Mouse (Mus musculus) hindbrain, postnatal 0 days (tissue): ENCODE measurements around the gene Capn15. TPM values are rescaled to one million over a fixed set of nuclear protein-coding genes. Genes with fewer than 3 reads are reported as not detected.

Experiments used
- ATAC-seq: fragments of 200-750 bp; cut with Nextera tagmentation; 2 replicates; pipeline ENCODE4 v1.8.0; 2017; ENCODE audit warnings: mild to moderate bottlenecking, moderate TSS enrichment, moderate library complexity
- DNase-seq: peaks from one replicate; pipeline ENCODE4 v3.0.0-alpha.2; 2015; ENCODE audit warnings: low spot score
- H3K27ac ChIP-seq: fragments of 300-500 bp; sonication (generic); 2 replicates; pipeline ENCODE4 v1.5.1; 2014; ENCODE audit warnings: mild to moderate bottlenecking
- H3K27me3 ChIP-seq: fragments of 300-500 bp; sonication (generic); 2 replicates; pipeline ENCODE4 v1.6.1; 2014; ENCODE audit warnings: low read length, mixed read lengths; ENCODE audit not compliant: insufficient read depth
- H3K36me3 ChIP-seq: fragments of 300-500 bp; sonication (generic); 2 replicates; pipeline ENCODE4 v1.6.1; 2014; ENCODE audit warnings: low read length, mixed read lengths; ENCODE audit not compliant: insufficient read depth
- H3K4me1 ChIP-seq: fragments of 300-500 bp; sonication (generic); 2 replicates; pipeline ENCODE4 v1.6.1; 2014; ENCODE audit warnings: antibody characterized with exemption, low read length, mixed read lengths; ENCODE audit not compliant: insufficient read depth
- H3K4me2 ChIP-seq: fragments of 300-500 bp; sonication (generic); 2 replicates; pipeline ENCODE4 v1.6.1; 2014; ENCODE audit warnings: low read depth, mild to moderate bottlenecking, low read length, moderate library complexity, mixed read lengths
- H3K4me3 ChIP-seq: fragments of 300-500 bp; sonication (generic); 2 replicates; pipeline ENCODE4 v1.5.1; 2014; ENCODE audit warnings: low read length
- H3K9ac ChIP-seq: fragments of 300-500 bp; sonication (generic); replicated peaks from 2 replicates; pipeline ENCODE4 v1.6.1; 2014; ENCODE audit warnings: mild to moderate bottlenecking, low read length, moderate library complexity, mixed read lengths
- H3K9me3 ChIP-seq: fragments of 300-500 bp; sonication (generic); 2 replicates; pipeline ENCODE4 v1.6.1; 2016; ENCODE audit warnings: low read length, mixed read lengths
- CTCF ChIP-seq: IDR thresholded peaks from 2 replicates; pipeline ENCODE4 v1.5.1; 2016; ENCODE audit warnings: antibody characterized with exemption, control low read depth, low read depth
- WGBS: fragments of 180-500 bp; shearing (Covaris S2); extraction: QIAGEN DNeasy Blood & Tissue Kit; methylation state at CpG from one replicate; pipeline ENCODE4 v1.1.7; 2014; 5-methylcytosine and 5-hydroxymethylcytosine counted together
- polyA plus RNA-seq: library from polyadenylated mRNA; unstranded; fragments of >200 nt; fragmentation: Nextera tagmentation; extraction: Ambion mirVana; gene quantifications from 2 replicates; pipeline ENCODE4 v1.2.1, GENCODE M21; 2015
- total RNA-seq: library from RNA; depleted of rRNA; stranded (reverse); fragments of >200 nt; gene quantifications from 2 replicates; pipeline ENCODE4 v1.2.3, GENCODE M21; 2014

The Capn15 gene
- total and polyA plus RNA-seq, 2 experiments from 2014 or later, result 19.0 to 41.4 TPM

DNA sequence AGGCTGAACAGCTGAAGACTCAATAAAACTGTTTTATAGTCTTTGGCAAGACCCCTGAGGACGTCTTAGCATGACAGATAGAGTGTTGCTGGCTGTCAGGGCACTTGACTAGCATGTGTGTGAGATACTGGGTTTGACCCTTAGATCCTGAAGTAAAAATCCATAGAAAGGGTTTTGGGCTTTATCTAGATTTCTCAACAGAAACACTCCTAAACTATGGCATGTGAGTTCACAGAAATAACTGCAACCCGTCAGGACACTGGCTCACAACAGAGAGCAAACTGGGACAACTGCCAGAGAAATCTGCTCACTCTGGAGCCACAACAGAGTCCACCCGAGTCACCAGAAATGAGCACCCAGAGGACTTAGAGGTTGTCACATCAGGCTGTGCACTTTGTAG, 17.9 kb downstream of the Capn15 start:
- DNase-seq, result no peak
- peak overlapping the region; percentile 4; the same call in 1 of the 2 replicates for H3K27ac ChIP-seq
- no peaks in the 10 kb centered on the region for H3K4me1 ChIP-seq
- WGBS, result 37% methylated on average over 3 of the region's 3 CpGs
- TF ChIP-seq CTCF, result no peak
- no peaks in the 10 kb centered on the region for H3K36me3 ChIP-seq
- no peak for ATAC-seq
- H3K4me2 ChIP-seq, result no peak overlapping the region
- H3K27me3 ChIP-seq, result no peaks in the 10 kb centered on the region
- no peaks in the 10 kb centered on the region for H3K9me3 ChIP-seq
- H3K4me3 ChIP-seq, result no peak overlapping the region
- H3K9ac ChIP-seq, result no peak overlapping the region

DNA sequence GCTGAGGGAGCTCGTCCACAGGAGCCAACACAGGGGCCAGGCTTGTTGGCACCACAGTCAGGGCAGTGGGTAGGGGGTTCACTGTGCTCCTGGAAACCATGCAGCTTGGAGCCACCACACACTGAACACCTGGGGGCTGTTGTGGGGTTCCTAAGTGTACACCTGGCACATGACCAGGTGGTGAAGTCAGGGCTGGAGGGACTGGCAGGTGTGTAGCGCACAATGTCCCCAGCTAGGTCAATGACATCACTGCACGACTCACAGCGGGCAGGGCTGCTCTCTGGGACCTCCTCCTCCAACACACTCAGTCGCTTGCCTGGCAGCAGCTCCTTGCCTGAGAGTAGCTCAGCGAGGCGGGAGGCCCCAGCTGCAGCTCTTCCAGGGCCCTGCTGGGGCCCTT, 21.3 kb downstream of the Capn15 start:
- H3K27ac ChIP-seq, result no peak overlapping the region
- no peak overlapping the region for H3K4me3 ChIP-seq
- no peaks in the 10 kb centered on the region for H3K4me1 ChIP-seq
- H3K9me3 ChIP-seq, result no peaks in the 10 kb centered on the region
- no peak for TF ChIP-seq CTCF
- no peak for DNase-seq
- H3K9ac ChIP-seq, result no peak overlapping the region
- H3K27me3 ChIP-seq, result no peaks in the 10 kb centered on the region
- no peak overlapping the region for H3K4me2 ChIP-seq
- 0 out of 2 replicates have a peak, but pooled peaks have one; percentile 6 for ATAC-seq
- 68% methylated on average over 7 of the region's 7 CpGs for WGBS
- no peaks in the 10 kb centered on the region for H3K36me3 ChIP-seq

- DNase-seq (no peak), ATAC-seq (no peak)
These were observed 23.1 kb downstream of the Capn15 start for GRCm38 (mm10) chr17:25962413-25962905.

GRCm38 (mm10) chr17:25961566-25961965, 24.0 kb downstream of the Capn15 start:
- DNase-seq (no peak), ATAC-seq (no peak)
- 93% methylated on average over 5 of the region's 5 CpGs for WGBS
- Histone ChIP-seq H3K9me3 (no peaks in the 10 kb centered on the region), H3K4me1 (no peaks in the 10 kb centered on the region; the same call in 1 of the 2 replicates), H3K27me3 (no peaks in the 10 kb centered on the region), H3K36me3 (no peaks in the 10 kb centered on the region), H3K9ac (no peak overlapping the region), H3K4me3 (no peak overlapping the region), H3K27ac (no peak overlapping the region), H3K4me2 (no peak overlapping the region)
- no peak for TF ChIP-seq CTCF

More at GRCm38 (mm10) chr17:25962413-25962905, 23.1 kb downstream of the Capn15 start:
- 90% methylated on average over 7 of the region's 7 CpGs for WGBS
- no peak overlapping the region for H3K4me2 ChIP-seq
- H3K9me3 ChIP-seq, result no peaks in the 10 kb centered on the region
- no peak for TF ChIP-seq CTCF
- H3K9ac ChIP-seq, result no peak overlapping the region
- H3K36me3 ChIP-seq, result no peaks in the 10 kb centered on the region
- H3K4me3 ChIP-seq, result no peak overlapping the region
- no peak overlapping the region for H3K27ac ChIP-seq
- no peaks in the 10 kb centered on the region; the same call in 1 of the 2 replicates for H3K4me1 ChIP-seq
- H3K27me3 ChIP-seq, result no peaks in the 10 kb centered on the region

DNA sequence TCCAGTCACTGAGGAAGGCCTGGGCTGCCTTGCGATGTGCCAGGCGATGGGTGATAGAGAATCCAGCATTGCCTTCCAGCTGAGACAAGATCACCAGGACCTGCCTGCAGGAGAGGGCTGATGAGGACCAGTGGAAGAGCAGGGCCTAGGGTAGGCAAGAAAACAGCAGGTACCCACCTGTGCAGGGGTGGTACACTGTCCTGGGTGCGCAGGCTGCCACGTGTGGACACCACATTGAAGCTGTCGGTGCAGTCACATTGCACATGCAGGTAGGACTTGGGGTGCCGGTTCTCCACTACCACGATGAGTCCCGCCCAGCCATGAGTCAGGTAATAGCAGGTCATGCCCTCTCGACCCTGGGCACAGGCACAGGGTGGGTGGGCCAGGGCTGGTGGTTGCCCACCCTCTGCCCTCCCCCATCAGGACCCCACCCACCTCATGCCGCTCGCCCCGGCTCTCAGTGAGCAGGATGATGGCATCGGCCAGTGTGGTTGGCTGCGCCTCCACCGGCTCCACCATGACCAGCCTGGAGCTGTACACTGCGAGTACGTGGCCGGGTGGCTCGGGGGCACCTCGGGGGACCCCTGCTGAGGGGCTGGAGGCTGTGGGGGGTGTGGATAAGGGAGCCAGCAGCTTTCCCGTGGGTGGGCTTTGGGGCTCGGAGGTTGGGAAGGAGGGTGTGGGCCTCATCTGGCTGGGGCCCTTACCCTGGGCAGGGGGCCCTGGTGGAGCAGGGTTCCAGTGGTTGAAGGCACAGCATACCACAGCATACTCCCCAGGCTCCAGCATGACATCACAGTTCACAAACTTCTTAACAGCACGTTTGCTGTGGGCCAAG, 25.7 kb downstream of the Capn15 start:
- H3K27ac ChIP-seq, result no peak overlapping the region
- DNase-seq (no peak), ATAC-seq (no peak)
- H3K9me3 ChIP-seq, result no peaks in the 10 kb centered on the region
- H3K36me3 ChIP-seq, result no peaks in the 10 kb centered on the region
- no peak for TF ChIP-seq CTCF
- H3K4me1 ChIP-seq, result peaks cover 4% of the 10 kb centered on the region; the same call in 1 of the 2 replicates
- no peak overlapping the region for H3K4me3 ChIP-seq
- WGBS, result 88% methylated on average over 23 of the region's 23 CpGs
- no peaks in the 10 kb centered on the region for H3K27me3 ChIP-seq
- H3K9ac ChIP-seq, result no peak overlapping the region
- H3K4me2 ChIP-seq, result no peak overlapping the region

DNA sequence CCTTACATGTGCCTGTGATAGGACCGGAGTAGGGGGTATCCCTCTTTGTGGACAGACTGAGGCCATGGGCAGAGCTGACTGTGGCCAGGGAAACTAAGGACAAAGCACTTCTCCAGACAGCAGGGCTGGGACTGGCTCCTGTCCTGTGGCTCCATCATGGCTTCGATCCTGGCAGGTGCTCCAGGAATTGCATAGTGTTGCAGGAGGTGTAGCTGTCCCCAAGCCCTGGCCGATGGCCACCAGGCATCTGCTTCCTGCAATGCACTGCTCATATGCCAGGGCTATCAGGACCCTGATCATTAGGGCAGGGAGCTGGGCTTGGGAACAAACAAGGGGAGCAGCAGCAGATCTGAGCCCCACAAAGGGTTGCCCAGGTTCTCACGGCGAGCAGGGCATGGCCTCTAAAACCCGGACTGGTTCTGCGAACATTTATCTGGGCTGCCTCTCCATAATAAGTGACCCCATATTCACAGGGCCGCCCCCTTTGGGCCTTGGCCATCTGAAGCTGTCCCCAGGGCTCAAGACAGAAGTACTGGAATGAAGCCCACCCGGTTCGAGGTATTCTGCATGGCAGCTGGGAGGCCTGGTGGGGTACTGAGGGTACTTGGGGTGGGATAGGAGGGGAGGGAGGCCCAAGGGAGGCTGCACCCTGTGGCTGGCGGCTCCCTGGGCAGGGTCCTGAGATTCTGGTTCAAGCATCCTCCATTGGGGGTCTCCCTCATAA, 26.7 kb downstream of the Capn15 start:
- no peak for TF ChIP-seq CTCF
- Histone ChIP-seq H3K4me2 (no peak overlapping the region), H3K27ac (peak overlapping the region; percentile 60), H3K4me3 (no peak overlapping the region), H3K27me3 (no peaks in the 10 kb centered on the region), H3K36me3 (no peaks in the 10 kb centered on the region), H3K9ac (0 out of 2 replicates have a peak overlapping the region, but pooled peaks have one; percentile 13), H3K4me1 (peaks cover 4% of the 10 kb centered on the region; the same call in 1 of the 2 replicates), H3K9me3 (no peaks in the 10 kb centered on the region)
- peak; percentile 21 for DNase-seq
- ATAC-seq, result no peak
- WGBS, result 86% methylated on average over 11 of the region's 11 CpGs
